Mouse (Mus musculus): Measurements from ENCODE around the gene Mphosph10. TPM values are rescaled to one million over a fixed set of nuclear protein-coding genes. Genes with fewer than 3 reads are reported as not detected.

Mphosph10 gene
- polyA plus RNA-seq, 1 experiment from 2014 or later: 37.3 TPM

DNA sequence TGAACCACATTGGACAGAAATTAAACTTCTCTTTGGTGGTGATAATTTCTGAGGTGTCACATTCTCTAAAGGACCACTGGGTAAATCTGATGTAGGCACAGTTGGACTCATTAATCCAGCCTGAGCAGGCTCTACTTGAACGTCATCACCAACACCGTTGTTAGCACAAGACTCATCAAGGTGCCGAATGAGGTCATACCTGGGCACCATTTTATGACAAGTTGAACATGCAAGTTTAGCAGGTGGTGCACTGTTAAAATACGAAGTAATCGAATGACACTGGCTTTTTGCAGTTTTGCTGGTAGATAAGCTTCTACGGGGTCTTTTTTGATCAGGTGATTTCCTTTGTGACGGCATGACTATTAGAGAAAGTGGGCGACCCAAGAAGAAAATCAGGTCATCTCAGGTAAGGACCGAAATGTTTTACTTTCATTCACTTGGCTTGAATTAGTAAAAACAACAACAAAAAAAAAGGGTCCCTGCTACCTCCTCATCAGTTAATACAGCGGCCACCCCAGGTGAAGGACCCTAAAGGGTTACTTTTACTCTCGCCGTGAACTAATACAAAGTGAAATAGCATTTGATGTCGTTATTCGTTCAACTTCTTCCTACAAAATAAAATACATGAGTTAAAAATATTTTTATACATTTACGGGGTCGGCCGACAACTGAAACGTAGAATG is 18.8 kb downstream of the Mphosph10 start:
- ChIA-PET POLR2A (no interaction called here), CTCF (interaction anchor here (1.0 kb wide), 1 partner anchor 49 kb away, joined by 3 read pairs; no protein-coding TSS in a partner anchor)
- ATAC-seq (no peak), DNase-seq (ENCODE audit: low read depth, low spot score) (no peak)
- no peak for TF ChIP-seq CTCF (IDR thresholded peaks at IDR 0.05)
- in situ Hi-C loops (cut with MboI; ENCODE audit: low pct_unique_long_range_greater_than_20kb): no loop called here
- no peaks in the 10 kb centered on the region for H3K27me3 ChIP-seq

DNA sequence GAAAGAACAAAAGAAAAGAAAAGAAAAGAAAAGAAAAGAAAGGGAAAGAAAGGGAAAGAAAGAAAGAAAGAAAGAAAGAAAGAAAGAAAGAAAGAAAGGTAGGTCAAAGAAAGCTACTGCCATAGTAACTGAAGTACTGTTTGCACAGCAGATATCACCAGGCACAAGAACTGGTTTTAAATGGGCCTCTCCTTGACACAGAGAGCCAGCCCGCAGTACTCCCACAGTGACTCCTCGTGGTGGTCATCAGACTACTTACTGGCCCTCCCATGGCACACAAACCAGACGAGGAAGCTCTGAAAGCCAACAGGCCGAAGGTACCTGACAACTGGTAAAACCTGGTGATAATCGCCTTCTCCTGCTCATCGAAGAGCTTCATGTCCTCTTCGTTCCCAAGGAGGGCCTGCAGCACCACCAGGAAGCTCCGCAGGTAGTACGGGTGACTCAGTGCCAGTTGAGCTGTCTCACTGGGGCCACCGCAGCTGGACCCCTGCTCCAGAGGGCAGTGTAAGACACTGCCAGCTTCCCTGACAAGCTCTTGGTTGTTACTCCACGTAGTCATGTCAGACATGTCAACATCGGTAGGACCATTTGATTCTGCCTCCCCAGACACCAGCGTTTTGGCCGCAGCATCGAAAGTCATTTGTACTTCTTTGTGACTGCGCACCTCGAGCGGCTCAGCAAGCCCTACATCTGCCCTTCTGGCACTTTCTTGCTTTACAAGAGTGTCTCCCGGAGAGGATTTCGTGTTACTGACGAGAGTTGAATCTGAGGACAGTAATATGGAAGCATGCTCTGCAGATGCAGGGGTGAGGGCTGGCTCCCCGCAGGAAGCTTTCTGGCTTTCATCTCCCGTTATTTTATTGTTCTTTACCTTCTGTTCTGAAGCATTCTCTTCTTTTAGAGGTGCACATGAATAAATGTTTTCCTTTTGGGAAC is 19.9 kb downstream of the Mphosph10 start:
- in situ Hi-C loops (cut with MboI; ENCODE audit: low pct_unique_long_range_greater_than_20kb): no loop called here
- DNase-seq (ENCODE audit: low read depth, low spot score) (no peak), ATAC-seq (no peak)
- no peak for TF ChIP-seq CTCF (IDR thresholded peaks at IDR 0.05)
- POLR2A ChIA-PET: interaction anchor here (0.5 kb wide), 1 partner anchor 208 kb away, joined by 4 read pairs; no protein-coding TSS in a partner anchor
- CTCF ChIA-PET: no interaction called here
- H3K27me3 ChIP-seq: no peaks in the 10 kb centered on the region

- H3K27me3 ChIP-seq: no peaks in the 10 kb centered on the region
- CTCF ChIA-PET: no interaction called here
- DNase-seq (ENCODE audit: low read depth, low spot score): no peak
- TF ChIP-seq CTCF (IDR thresholded peaks at IDR 0.05): no peak
- no peak for ATAC-seq
- in situ Hi-C loops (cut with MboI; ENCODE audit: low pct_unique_long_range_greater_than_20kb): no loop called here
- POLR2A ChIA-PET: interaction anchor here (0.6 kb wide), 1 partner anchor 8 kb away, joined by 3 read pairs; no protein-coding TSS in a partner anchor
Observed at GRCm38 (mm10) chr7:64369841-64370240, 22.2 kb downstream of the Mphosph10 start.

DNA sequence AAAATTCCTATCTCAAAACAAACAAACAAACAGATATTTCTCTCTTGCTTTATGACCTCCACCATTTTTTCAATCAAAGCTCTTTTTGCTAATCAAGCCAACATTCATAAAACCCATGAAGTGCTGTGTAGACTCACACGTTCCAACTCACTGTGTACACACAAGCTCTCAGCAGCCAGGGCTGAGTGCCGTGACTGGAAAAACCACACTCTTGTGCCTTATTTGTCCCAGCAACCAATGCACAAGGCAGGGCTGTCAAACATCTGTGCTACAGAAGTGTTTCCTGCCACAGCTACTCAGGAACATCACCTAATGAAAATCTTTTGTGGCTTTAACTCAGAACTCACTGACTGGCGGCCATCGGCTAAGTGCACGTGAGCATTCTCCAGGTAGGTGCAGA is 26.2 kb downstream of the Mphosph10 start:
- in situ Hi-C loops (cut with MboI; ENCODE audit: low pct_unique_long_range_greater_than_20kb): no loop called here
- CTCF ChIA-PET: no interaction called here
- H3K27me3 ChIP-seq: no peaks in the 10 kb centered on the region
- POLR2A ChIA-PET: no interaction called here
- no peak for TF ChIP-seq CTCF (IDR thresholded peaks at IDR 0.05)
- no peak for DNase-seq (ENCODE audit: low read depth, low spot score)
- no peak for ATAC-seq

DNA sequence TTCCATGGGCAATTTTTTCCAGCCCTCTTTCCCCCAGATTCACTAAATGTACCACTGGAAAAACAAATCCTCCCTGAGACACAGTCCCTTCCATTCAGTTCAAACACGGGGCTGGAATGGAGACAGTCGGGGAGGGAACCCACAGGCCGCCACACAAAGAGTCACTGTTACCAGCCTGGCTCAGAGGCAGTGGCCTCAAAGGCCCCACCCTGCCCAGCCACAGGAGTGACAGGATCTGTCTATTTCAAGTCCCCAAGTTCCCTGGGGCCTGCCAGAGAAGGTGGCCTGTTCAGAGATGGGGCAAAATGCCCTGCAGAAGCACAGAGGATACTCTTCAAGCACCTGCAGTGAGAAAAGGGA is 31.5 kb downstream of the Mphosph10 start:
- no peak for TF ChIP-seq CTCF (IDR thresholded peaks at IDR 0.05)
- in situ Hi-C loops (cut with MboI; ENCODE audit: low pct_unique_long_range_greater_than_20kb): no loop called here
- ChIA-PET POLR2A (no interaction called here), CTCF (no interaction called here)
- H3K27me3 ChIP-seq: no peaks in the 10 kb centered on the region
- DNase-seq (ENCODE audit: low read depth, low spot score) (no peak), ATAC-seq (no peak)

- ATAC-seq (no peak), DNase-seq (ENCODE audit: low read depth, low spot score) (no peak)
- H3K27me3 ChIP-seq: no peaks in the 10 kb centered on the region
- TF ChIP-seq CTCF (IDR thresholded peaks at IDR 0.05): no peak
- ChIA-PET POLR2A (no interaction called here), CTCF (no interaction called here)
- in situ Hi-C loops (cut with MboI; ENCODE audit: low pct_unique_long_range_greater_than_20kb): no loop called here
Observed at GRCm38 (mm10) chr7:64359943-64360585, 32.0 kb downstream of the Mphosph10 start.

- TF ChIP-seq CTCF (IDR thresholded peaks at IDR 0.05): no peak
- no peak for ATAC-seq
Observed at GRCm38 (mm10) chr7:64358666-64359065, 33.4 kb downstream of the Mphosph10 start.

GRCm38 (mm10) chr7:64357405-64357804 is 34.7 kb downstream of the Mphosph10 start:
- ATAC-seq: no peak
- CTCF ChIA-PET: no interaction called here
- H3K27me3 ChIP-seq: no peaks in the 10 kb centered on the region
- TF ChIP-seq CTCF (IDR thresholded peaks at IDR 0.05): no peak
- in situ Hi-C loops (cut with MboI; ENCODE audit: low pct_unique_long_range_greater_than_20kb): no loop called here
- POLR2A ChIA-PET: no interaction called here
- no peak for DNase-seq (ENCODE audit: low read depth, low spot score)

More at GRCm38 (mm10) chr7:64358666-64359065, 33.4 kb downstream of the Mphosph10 start:
- in situ Hi-C loops (cut with MboI; ENCODE audit: low pct_unique_long_range_greater_than_20kb): no loop called here
- POLR2A ChIA-PET: no interaction called here
- CTCF ChIA-PET: no interaction called here
- no peak for DNase-seq (ENCODE audit: low read depth, low spot score)
- no peaks in the 10 kb centered on the region for H3K27me3 ChIP-seq

- POLR2A ChIA-PET: no interaction called here
- in situ Hi-C loops (cut with MboI; ENCODE audit: low pct_unique_long_range_greater_than_20kb): no loop called here
- ATAC-seq: no peak
- H3K27me3 ChIP-seq: no peaks in the 10 kb centered on the region
- no peak for TF ChIP-seq CTCF (IDR thresholded peaks at IDR 0.05)
- DNase-seq (ENCODE audit: low read depth, low spot score): no peak
- CTCF ChIA-PET: no interaction called here
Observed at GRCm38 (mm10) chr7:64356661-64357060, 35.4 kb downstream of the Mphosph10 start.

DNA sequence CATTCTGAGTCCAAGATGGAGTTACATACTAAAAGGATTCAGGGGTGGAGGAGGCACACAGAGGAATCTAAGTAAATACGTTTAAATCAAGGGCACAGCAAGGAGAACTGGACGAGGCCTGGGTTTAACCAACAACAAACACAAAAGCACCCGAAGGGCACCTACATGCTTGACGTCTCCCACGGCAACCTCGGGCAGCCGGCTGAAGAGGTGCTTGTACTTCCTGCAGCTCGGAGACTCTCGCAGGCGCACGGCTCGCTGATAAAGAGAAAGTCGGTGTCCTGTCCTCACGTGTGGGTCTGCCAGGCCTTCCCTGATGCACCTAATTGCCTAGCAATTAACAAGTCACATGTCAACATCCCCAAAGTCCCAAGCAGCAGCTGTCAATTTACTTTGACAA is 37.9 kb downstream of the Mphosph10 start:
- no peak for TF ChIP-seq CTCF (IDR thresholded peaks at IDR 0.05)
- DNase-seq (ENCODE audit: low read depth, low spot score): no peak
- in situ Hi-C loops (cut with MboI; ENCODE audit: low pct_unique_long_range_greater_than_20kb): no loop called here
- ChIA-PET CTCF (no interaction called here), POLR2A (no interaction called here)
- no peaks in the 10 kb centered on the region for H3K27me3 ChIP-seq
- ATAC-seq: no peak

DNA sequence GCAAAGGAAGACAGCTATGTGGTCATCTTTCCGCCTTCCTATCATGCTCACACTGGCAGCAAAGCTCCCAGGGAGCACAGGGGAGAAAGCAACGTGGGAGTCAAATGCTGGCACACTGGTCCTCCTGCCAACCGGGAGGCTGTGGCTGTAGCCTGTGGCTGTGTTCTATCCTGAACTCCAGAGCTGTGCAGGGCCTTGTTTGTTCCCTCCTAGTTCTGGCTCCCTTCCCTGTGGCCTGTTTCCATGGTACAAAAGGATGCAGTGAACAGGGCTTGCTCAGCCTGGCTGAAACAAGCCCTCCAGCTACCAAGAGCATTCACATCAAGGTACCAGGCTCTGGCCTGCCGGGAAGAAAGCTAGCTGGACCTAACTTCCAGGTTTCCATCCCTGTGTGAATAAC is 41.0 kb downstream of the Mphosph10 start:
- POLR2A ChIA-PET: no interaction called here
- TF ChIP-seq CTCF (IDR thresholded peaks at IDR 0.05): no peak
- ATAC-seq: no peak

More for the DNA sequence above, 41.0 kb downstream of the Mphosph10 start:
- in situ Hi-C loops (cut with MboI; ENCODE audit: low pct_unique_long_range_greater_than_20kb): no loop called here
- DNase-seq (ENCODE audit: low read depth, low spot score): no peak
- no peaks in the 10 kb centered on the region for H3K27me3 ChIP-seq
- CTCF ChIA-PET: no interaction called here

All from Patski (cell line).